Mouse (Mus musculus) intestine, postnatal 0 days (tissue): ENCODE results near the gene Atp6v1a. TPM values are rescaled to one million over a fixed set of nuclear protein-coding genes. Genes with fewer than 3 reads are reported as not detected.
A peak's percentile ranks its signal among the peaks of the same experiment; 100 is the strongest.

Source experiments
- ATAC-seq: fragments of 200-750 bp; cut with Nextera tagmentation; 2 replicates; pipeline ENCODE4 v1.8.0; 2017; ENCODE audit warnings: mild to moderate bottlenecking, moderate TSS enrichment, moderate library complexity
- H3K27ac ChIP-seq: fragments of 300-500 bp; sonication (generic); 2 replicates; pipeline ENCODE4 v1.5.1; 2014; ENCODE audit warnings: mild to moderate bottlenecking, low read depth, low read length, moderate library complexity
- H3K27me3 ChIP-seq: fragments of 300-500 bp; sonication (generic); replicated peaks from 2 replicates; pipeline ENCODE4 v1.6.1; 2014; ENCODE audit warnings: low read length, mixed read lengths; ENCODE audit not compliant: control insufficient read depth, insufficient read depth
- H3K36me3 ChIP-seq: fragments of 300-500 bp; sonication (generic); 2 replicates; pipeline ENCODE4 v1.6.1; 2014; ENCODE audit warnings: mild to moderate bottlenecking, moderate library complexity; ENCODE audit not compliant: control insufficient read depth, insufficient read depth
- H3K4me1 ChIP-seq: fragments of 300-500 bp; sonication (generic); replicated peaks from 2 replicates; pipeline ENCODE4 v1.6.1; 2014; ENCODE audit warnings: antibody characterized with exemption, low read length, mixed read lengths; ENCODE audit not compliant: control insufficient read depth, insufficient read depth
- H3K4me2 ChIP-seq: fragments of 300-500 bp; sonication (generic); replicated peaks from 2 replicates; pipeline ENCODE4 v1.6.1; 2014; ENCODE audit warnings: low read depth, mild to moderate bottlenecking, moderate library complexity
- H3K4me3 ChIP-seq: fragments of 300-500 bp; sonication (generic); 2 replicates; pipeline ENCODE4 v1.5.1; 2014; ENCODE audit warnings: low read depth, low read length
- H3K9ac ChIP-seq: fragments of 300-500 bp; sonication (generic); 2 replicates; pipeline ENCODE4 v1.6.1; 2014; ENCODE audit warnings: mild to moderate bottlenecking, low read depth, low read length
- H3K9me3 ChIP-seq: fragments of 300-500 bp; sonication (generic); 2 replicates; pipeline ENCODE4 v1.6.1; 2016; ENCODE audit warnings: mixed run types; ENCODE audit not compliant: control insufficient read depth
- CTCF ChIP-seq: sonication (generic); IDR thresholded peaks from 2 replicates; pipeline ENCODE4 v1.5.1; 2016; ENCODE audit warnings: low read depth, mild to moderate bottlenecking, control low read depth, antibody characterized with exemption, moderate library complexity
- WGBS: fragments of 180-500 bp; shearing (Covaris S2); extraction: QIAGEN DNeasy Blood & Tissue Kit; methylation state at CpG from one replicate; pipeline ENCODE4 v1.1.7; 2014; 5-methylcytosine and 5-hydroxymethylcytosine counted together
- polyA plus RNA-seq: library from polyadenylated mRNA; unstranded; fragments of >200 nt; fragmentation: Nextera tagmentation; extraction: Ambion mirVana; gene quantifications from 2 replicates; pipeline ENCODE4 v1.2.1, GENCODE M21; 2015

Atp6v1a gene
- polyA plus RNA-seq = 60.7 and 62.6 TPM in 2 replicates

- peak within 1 kb of the TSS; percentile 95 for H3K9ac ChIP-seq
- peak within 1 kb of the TSS; percentile 97 for H3K4me3 ChIP-seq
- WGBS = under 1% methylated on average over 70 of the region's 71 CpGs
- no peaks in the 10 kb centered on the region for H3K27me3 ChIP-seq
- no peaks in the 10 kb centered on the region for H3K9me3 ChIP-seq
- peak within 1 kb of the TSS; percentile 99 for H3K27ac ChIP-seq
- peak; percentile 89 for ATAC-seq
- H3K4me2 ChIP-seq = peak within 1 kb of the TSS; percentile 90
- TF ChIP-seq CTCF = no peak
- H3K36me3 ChIP-seq = no peaks in the 10 kb centered on the region
- H3K4me1 ChIP-seq = 0 out of 2 replicates have a peak, but pooled peaks cover 4% of the 10 kb centered on the region
These were observed at the start of gene Atp6v1a, which contains the start of gene Naa50 for GRCm38 (mm10) chr16:44139536-44140185. Gene Atp6v1a, minus strand, starts transcription at chr16:44139705. Gene Naa50, plus strand, starts transcription at chr16:44139830.

GRCm38 (mm10) chr16:44188766-44189165, 49.3 kb upstream of the Atp6v1a start:
- ATAC-seq = no peak
- Histone ChIP-seq H3K9me3 (no peaks in the 10 kb centered on the region), H3K9ac (no peak overlapping the region), H3K36me3 (no peaks in the 10 kb centered on the region), H3K27ac (no peak overlapping the region), H3K4me1 (no peaks in the 10 kb centered on the region), H3K27me3 (no peaks in the 10 kb centered on the region), H3K4me3 (no peak overlapping the region), H3K4me2 (no peak overlapping the region)
- TF ChIP-seq CTCF = peak; percentile 29; the same call in 1 of the 2 replicates
- WGBS = 83% methylated on average over 3 of the region's 3 CpGs

- no peak overlapping the region for H3K9ac ChIP-seq
- H3K36me3 ChIP-seq = no peaks in the 10 kb centered on the region
- no peak overlapping the region for H3K4me3 ChIP-seq
- no peak for ATAC-seq
- H3K9me3 ChIP-seq = no peaks in the 10 kb centered on the region
- no peak overlapping the region for H3K4me2 ChIP-seq
- WGBS = 87% methylated on average over 4 of the region's 4 CpGs
- H3K4me1 ChIP-seq = no peaks in the 10 kb centered on the region
- no peak for TF ChIP-seq CTCF
- no peaks in the 10 kb centered on the region for H3K27me3 ChIP-seq
- no peak overlapping the region for H3K27ac ChIP-seq
These were observed 47.7 kb upstream of the Atp6v1a start for GRCm38 (mm10) chr16:44187172-44187571.

- Histone ChIP-seq H3K27ac (no peak overlapping the region), H3K9me3 (no peaks in the 10 kb centered on the region), H3K4me3 (no peak overlapping the region), H3K4me1 (no peaks in the 10 kb centered on the region), H3K36me3 (no peaks in the 10 kb centered on the region; the same call in 1 of the 2 replicates), H3K4me2 (no peak overlapping the region), H3K27me3 (no peaks in the 10 kb centered on the region), H3K9ac (no peak overlapping the region)
- TF ChIP-seq CTCF = no peak
- no peak for ATAC-seq
- WGBS = 61% methylated on average over 3 of the region's 3 CpGs
These were observed 45.3 kb upstream of the Atp6v1a start for GRCm38 (mm10) chr16:44184769-44185168.

- Histone ChIP-seq H3K4me3 (no peak overlapping the region), H3K27me3 (no peaks in the 10 kb centered on the region), H3K9ac (no peak overlapping the region), H3K4me1 (no peaks in the 10 kb centered on the region), H3K9me3 (no peaks in the 10 kb centered on the region), H3K27ac (no peak overlapping the region), H3K36me3 (no peaks in the 10 kb centered on the region; the same call in 1 of the 2 replicates), H3K4me2 (no peak overlapping the region)
- WGBS = 74% methylated on average over 1 of the region's 1 CpGs
- no peak for TF ChIP-seq CTCF
- 0 out of 2 replicates have a peak, but pooled peaks have one; percentile 50 for ATAC-seq
These were observed 43.1 kb upstream of the Atp6v1a start for GRCm38 (mm10) chr16:44182597-44182996.

- TF ChIP-seq CTCF = no peak
- no peak overlapping the region for H3K27ac ChIP-seq
- no peaks in the 10 kb centered on the region; the same call in 1 of the 2 replicates for H3K36me3 ChIP-seq
- H3K9ac ChIP-seq = no peak overlapping the region
- no peaks in the 10 kb centered on the region for H3K27me3 ChIP-seq
- 30% methylated on average over 1 of the region's 1 CpGs for WGBS
- peak; percentile 55 for ATAC-seq
- no peaks in the 10 kb centered on the region for H3K9me3 ChIP-seq
- H3K4me3 ChIP-seq = no peak overlapping the region
- no peaks in the 10 kb centered on the region for H3K4me1 ChIP-seq
- no peak overlapping the region for H3K4me2 ChIP-seq
These were observed 39.0 kb upstream of the Atp6v1a start for GRCm38 (mm10) chr16:44178555-44178954.
